Mouse (Mus musculus): ENCODE data around the gene Dcdc2b. TPM values are rescaled to one million over a fixed set of nuclear protein-coding genes. Genes with fewer than 3 reads are reported as not detected.

Gene Dcdc2b
- polyA plus RNA-seq, 1 experiment from 2014 or later, result 2.9 TPM

DNA sequence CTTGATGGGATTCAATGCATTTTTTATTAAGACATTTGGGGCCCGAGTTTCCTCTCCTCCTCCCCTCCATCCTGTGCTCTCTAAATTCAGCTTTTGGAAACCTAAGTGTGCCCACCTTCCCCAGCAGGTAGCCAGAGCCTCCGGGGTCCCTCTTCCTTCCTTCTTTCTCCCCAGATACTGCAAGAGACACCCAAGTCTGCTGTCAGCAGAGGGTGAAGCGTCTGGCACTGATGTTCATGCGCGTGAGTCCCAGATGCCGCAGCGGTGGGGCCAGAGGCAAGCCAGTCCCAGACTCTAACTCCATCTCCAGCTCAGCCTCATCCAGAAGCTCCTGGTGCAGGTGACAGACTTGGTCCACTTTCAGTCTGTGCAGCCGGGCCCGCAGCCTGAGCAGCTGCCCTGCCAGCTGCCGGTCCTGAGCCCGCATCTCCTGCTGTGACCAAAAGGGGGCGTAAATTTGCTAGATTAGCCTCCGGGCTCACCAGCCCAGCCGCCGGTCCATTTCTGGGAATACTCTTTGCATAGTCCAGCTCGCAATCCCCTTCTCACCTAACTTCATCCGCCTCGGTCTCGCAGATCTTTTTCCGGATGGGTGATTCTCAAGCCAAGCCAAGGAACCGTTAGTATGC, 37.1 kb downstream of the Dcdc2b start:
- DNase-seq (peak; percentile 83), ATAC-seq (ENCODE audit: low FRiP score, low TSS enrichment) (no peak)
- Histone ChIP-seq H3K9ac (replicated peaks; ENCODE audit: low read length) (peak overlapping the region; percentile 23; the same call in 1 of the 2 replicates), H3K4me3 (replicated peaks; ENCODE audit: low read depth, low read length) (no peak overlapping the region), H3K27ac (replicated peaks; ENCODE audit: low read depth, low read length) (no peak overlapping the region), H3K9me3 (ENCODE audit: control insufficient read depth, low read length) (no peaks in the 10 kb centered on the region), H3K27me3 (ENCODE audit: control insufficient read depth, insufficient read depth, low read length) (no peaks in the 10 kb centered on the region), H3K4me2 (ENCODE audit: low read length) (0 out of 2 replicates have a peak overlapping the region, but pooled peaks have one; percentile 28), H3K4me1 (ENCODE audit: control insufficient read depth, insufficient read depth, low read length) (0 out of 2 replicates have a peak, but pooled peaks cover 8% of the 10 kb centered on the region), H3K36me3 (ENCODE audit: control insufficient read depth, insufficient read depth, low read length) (no peaks in the 10 kb centered on the region)
- 20% methylated on average over 21 of the region's 21 CpGs for WGBS

DNA sequence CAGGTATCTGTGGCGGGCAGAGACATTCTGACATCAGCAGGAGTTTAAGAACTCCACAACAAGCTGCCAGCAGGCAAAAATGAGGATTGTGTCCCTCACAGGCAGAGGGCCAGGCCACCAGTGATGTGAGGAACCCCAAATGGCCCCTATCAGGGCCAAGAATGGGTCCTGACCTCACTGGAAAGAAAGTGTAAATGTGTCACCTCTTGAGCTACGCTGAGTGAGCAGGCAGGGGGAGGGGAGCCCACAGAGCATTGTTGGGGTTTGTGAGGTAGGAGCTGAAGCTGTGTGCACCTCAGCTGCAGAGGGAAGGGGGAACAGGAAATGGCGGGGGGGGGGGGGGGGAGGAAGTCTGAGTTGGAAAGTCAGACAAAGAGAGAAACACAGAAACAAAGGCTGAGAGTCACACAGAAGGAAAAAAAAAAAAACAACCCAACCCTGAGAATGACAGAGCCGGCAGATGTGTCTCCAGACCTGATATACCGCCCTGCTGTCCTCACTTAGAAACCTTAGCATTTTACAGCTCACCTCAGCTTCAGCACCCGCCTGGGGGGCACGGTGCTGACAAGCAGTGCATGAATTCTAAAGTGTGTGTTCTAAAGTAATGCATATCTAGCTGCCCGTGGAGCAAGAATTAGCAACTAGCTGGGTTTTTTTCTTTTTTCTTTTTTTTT, 38.7 kb downstream of the Dcdc2b start:
- Histone ChIP-seq H3K36me3 (ENCODE audit: control insufficient read depth, insufficient read depth, low read length) (no peaks in the 10 kb centered on the region), H3K9ac (replicated peaks; ENCODE audit: low read length) (no peak overlapping the region), H3K9me3 (ENCODE audit: control insufficient read depth, low read length) (no peaks in the 10 kb centered on the region), H3K4me1 (ENCODE audit: control insufficient read depth, insufficient read depth, low read length) (0 out of 2 replicates have a peak, but pooled peaks cover 8% of the 10 kb centered on the region), H3K4me3 (replicated peaks; ENCODE audit: low read depth, low read length) (no peak overlapping the region), H3K4me2 (ENCODE audit: low read length) (no peak overlapping the region), H3K27me3 (ENCODE audit: control insufficient read depth, insufficient read depth, low read length) (no peaks in the 10 kb centered on the region), H3K27ac (replicated peaks; ENCODE audit: low read depth, low read length) (no peak overlapping the region)
- DNase-seq (no peak), ATAC-seq (ENCODE audit: low FRiP score, low TSS enrichment) (no peak)
- WGBS, result 63% methylated on average over 7 of the region's 8 CpGs

- no peak for DNase-seq
- H3K4me2 ChIP-seq (ENCODE audit: low read length), result no peak within 1 kb of the TSS
- ATAC-seq (ENCODE audit: low FRiP score, low TSS enrichment), result no peak
- WGBS, result 94% methylated on average over 8 of the region's 8 CpGs
- no peaks in the 10 kb centered on the region for H3K9me3 ChIP-seq (ENCODE audit: control insufficient read depth, low read length)
- no peak within 1 kb of the TSS for H3K4me3 ChIP-seq (replicated peaks; ENCODE audit: low read depth, low read length)
- H3K9ac ChIP-seq (replicated peaks; ENCODE audit: low read length), result no peak within 1 kb of the TSS
- H3K36me3 ChIP-seq (ENCODE audit: control insufficient read depth, insufficient read depth, low read length), result no peaks in the 10 kb centered on the region
- 0 out of 2 replicates have a peak, but pooled peaks cover 8% of the 10 kb centered on the region for H3K4me1 ChIP-seq (ENCODE audit: control insufficient read depth, insufficient read depth, low read length)
- no peaks in the 10 kb centered on the region for H3K27me3 ChIP-seq (ENCODE audit: control insufficient read depth, insufficient read depth, low read length)
- H3K27ac ChIP-seq (replicated peaks; ENCODE audit: low read depth, low read length), result no peak within 1 kb of the TSS
These were observed 40.6 kb downstream of the Dcdc2b start, which contains the start of gene Lck for GRCm38 (mm10) chr4:129573430-129573829. TSS of gene Lck (minus strand) at chr4:129573641.

DNA sequence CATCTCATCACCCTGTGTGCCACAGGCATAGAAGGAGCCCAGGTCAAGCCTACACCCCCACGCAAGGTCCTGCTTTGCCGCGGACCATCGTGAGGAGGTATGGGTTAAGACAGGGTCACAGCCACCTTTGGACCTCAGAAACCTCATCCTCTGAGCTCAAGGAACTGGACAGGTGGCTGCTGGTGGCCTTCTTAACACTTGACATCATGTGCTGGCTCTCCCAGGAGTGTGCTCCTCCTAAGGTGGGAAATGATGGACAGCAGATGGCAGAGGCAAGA, 41.0 kb downstream of the Dcdc2b start:
- Histone ChIP-seq H3K4me3 (replicated peaks; ENCODE audit: low read depth, low read length) (no peak overlapping the region), H3K4me2 (ENCODE audit: low read length) (no peak overlapping the region), H3K9me3 (ENCODE audit: control insufficient read depth, low read length) (no peaks in the 10 kb centered on the region), H3K27ac (replicated peaks; ENCODE audit: low read depth, low read length) (no peak overlapping the region), H3K36me3 (ENCODE audit: control insufficient read depth, insufficient read depth, low read length) (no peaks in the 10 kb centered on the region), H3K9ac (replicated peaks; ENCODE audit: low read length) (no peak overlapping the region), H3K27me3 (ENCODE audit: control insufficient read depth, insufficient read depth, low read length) (no peaks in the 10 kb centered on the region), H3K4me1 (ENCODE audit: control insufficient read depth, insufficient read depth, low read length) (0 out of 2 replicates have a peak, but pooled peaks cover 8% of the 10 kb centered on the region)
- 93% methylated on average over 4 of the region's 4 CpGs for WGBS
- ATAC-seq (ENCODE audit: low FRiP score, low TSS enrichment), result no peak
- DNase-seq, result no peak

- no peak for ATAC-seq (ENCODE audit: low FRiP score, low TSS enrichment)
- Histone ChIP-seq H3K36me3 (ENCODE audit: control insufficient read depth, insufficient read depth, low read length) (no peaks in the 10 kb centered on the region), H3K27ac (replicated peaks; ENCODE audit: low read depth, low read length) (no peak overlapping the region), H3K4me2 (ENCODE audit: low read length) (no peak overlapping the region), H3K4me1 (ENCODE audit: control insufficient read depth, insufficient read depth, low read length) (0 out of 2 replicates have a peak, but pooled peaks cover 8% of the 10 kb centered on the region), H3K4me3 (replicated peaks; ENCODE audit: low read depth, low read length) (no peak overlapping the region), H3K27me3 (ENCODE audit: control insufficient read depth, insufficient read depth, low read length) (no peaks in the 10 kb centered on the region), H3K9me3 (ENCODE audit: control insufficient read depth, low read length) (no peaks in the 10 kb centered on the region), H3K9ac (replicated peaks; ENCODE audit: low read length) (no peak overlapping the region)
- 88% methylated on average over 13 of the region's 13 CpGs for WGBS
- DNase-seq, result no peak
These were observed 41.6 kb downstream of the Dcdc2b start for GRCm38 (mm10) chr4:129572236-129573092.

GRCm38 (mm10) chr4:129571551-129572084, 42.4 kb downstream of the Dcdc2b start:
- Histone ChIP-seq H3K9me3 (ENCODE audit: control insufficient read depth, low read length) (no peaks in the 10 kb centered on the region), H3K4me3 (replicated peaks; ENCODE audit: low read depth, low read length) (no peak overlapping the region), H3K9ac (replicated peaks; ENCODE audit: low read length) (no peak overlapping the region), H3K4me1 (ENCODE audit: control insufficient read depth, insufficient read depth, low read length) (no peaks in the 10 kb centered on the region), H3K27ac (replicated peaks; ENCODE audit: low read depth, low read length) (no peak overlapping the region), H3K4me2 (ENCODE audit: low read length) (no peak overlapping the region), H3K36me3 (ENCODE audit: control insufficient read depth, insufficient read depth, low read length) (no peaks in the 10 kb centered on the region), H3K27me3 (ENCODE audit: control insufficient read depth, insufficient read depth, low read length) (no peaks in the 10 kb centered on the region)
- DNase-seq, result no peak
- no peak for ATAC-seq (ENCODE audit: low FRiP score, low TSS enrichment)
- WGBS, result 68% methylated on average over 8 of the region's 8 CpGs

GRCm38 (mm10) chr4:129570028-129570427, 44.0 kb downstream of the Dcdc2b start:
- no peak overlapping the region for H3K4me3 ChIP-seq (replicated peaks; ENCODE audit: low read depth, low read length)
- no peak overlapping the region for H3K4me2 ChIP-seq (ENCODE audit: low read length)
- no peaks in the 10 kb centered on the region for H3K27me3 ChIP-seq (ENCODE audit: control insufficient read depth, insufficient read depth, low read length)
- 90% methylated on average over 6 of the region's 6 CpGs for WGBS
- no peak for ATAC-seq (ENCODE audit: low FRiP score, low TSS enrichment)
- no peaks in the 10 kb centered on the region for H3K9me3 ChIP-seq (ENCODE audit: control insufficient read depth, low read length)
- H3K36me3 ChIP-seq (ENCODE audit: control insufficient read depth, insufficient read depth, low read length), result no peaks in the 10 kb centered on the region
- DNase-seq, result no peak
- no peak overlapping the region for H3K9ac ChIP-seq (replicated peaks; ENCODE audit: low read length)
- no peak overlapping the region for H3K27ac ChIP-seq (replicated peaks; ENCODE audit: low read depth, low read length)
- H3K4me1 ChIP-seq (ENCODE audit: control insufficient read depth, insufficient read depth, low read length), result no peaks in the 10 kb centered on the region

- DNase-seq (no peak), ATAC-seq (ENCODE audit: low FRiP score, low TSS enrichment) (no peak)
- H3K4me3 ChIP-seq (replicated peaks; ENCODE audit: low read depth, low read length), result no peak overlapping the region
- H3K4me2 ChIP-seq (ENCODE audit: low read length), result no peak overlapping the region
- WGBS, result 93% methylated on average over 7 of the region's 7 CpGs
- H3K9ac ChIP-seq (replicated peaks; ENCODE audit: low read length), result no peak overlapping the region
- H3K36me3 ChIP-seq (ENCODE audit: control insufficient read depth, insufficient read depth, low read length), result no peaks in the 10 kb centered on the region
- H3K27me3 ChIP-seq (ENCODE audit: control insufficient read depth, insufficient read depth, low read length), result no peaks in the 10 kb centered on the region
- no peaks in the 10 kb centered on the region for H3K9me3 ChIP-seq (ENCODE audit: control insufficient read depth, low read length)
- H3K27ac ChIP-seq (replicated peaks; ENCODE audit: low read depth, low read length), result no peak overlapping the region
- H3K4me1 ChIP-seq (ENCODE audit: control insufficient read depth, insufficient read depth, low read length), result no peaks in the 10 kb centered on the region
These were observed 45.7 kb downstream of the Dcdc2b start for GRCm38 (mm10) chr4:129568366-129568765.
